Mouse (Mus musculus): ENCODE data around the gene Ly6g6c. TPM values are rescaled to one million over a fixed set of nuclear protein-coding genes. Genes with fewer than 3 reads are reported as not detected.
A peak's percentile ranks its signal among the peaks of the same experiment; 100 is the strongest.

The Ly6g6c gene
- not detected in 2 replicates for polyA plus RNA-seq (2012; ENCODE audit: insufficient read depth, insufficient read length, low replicate concordance, missing spikeins)

DNA sequence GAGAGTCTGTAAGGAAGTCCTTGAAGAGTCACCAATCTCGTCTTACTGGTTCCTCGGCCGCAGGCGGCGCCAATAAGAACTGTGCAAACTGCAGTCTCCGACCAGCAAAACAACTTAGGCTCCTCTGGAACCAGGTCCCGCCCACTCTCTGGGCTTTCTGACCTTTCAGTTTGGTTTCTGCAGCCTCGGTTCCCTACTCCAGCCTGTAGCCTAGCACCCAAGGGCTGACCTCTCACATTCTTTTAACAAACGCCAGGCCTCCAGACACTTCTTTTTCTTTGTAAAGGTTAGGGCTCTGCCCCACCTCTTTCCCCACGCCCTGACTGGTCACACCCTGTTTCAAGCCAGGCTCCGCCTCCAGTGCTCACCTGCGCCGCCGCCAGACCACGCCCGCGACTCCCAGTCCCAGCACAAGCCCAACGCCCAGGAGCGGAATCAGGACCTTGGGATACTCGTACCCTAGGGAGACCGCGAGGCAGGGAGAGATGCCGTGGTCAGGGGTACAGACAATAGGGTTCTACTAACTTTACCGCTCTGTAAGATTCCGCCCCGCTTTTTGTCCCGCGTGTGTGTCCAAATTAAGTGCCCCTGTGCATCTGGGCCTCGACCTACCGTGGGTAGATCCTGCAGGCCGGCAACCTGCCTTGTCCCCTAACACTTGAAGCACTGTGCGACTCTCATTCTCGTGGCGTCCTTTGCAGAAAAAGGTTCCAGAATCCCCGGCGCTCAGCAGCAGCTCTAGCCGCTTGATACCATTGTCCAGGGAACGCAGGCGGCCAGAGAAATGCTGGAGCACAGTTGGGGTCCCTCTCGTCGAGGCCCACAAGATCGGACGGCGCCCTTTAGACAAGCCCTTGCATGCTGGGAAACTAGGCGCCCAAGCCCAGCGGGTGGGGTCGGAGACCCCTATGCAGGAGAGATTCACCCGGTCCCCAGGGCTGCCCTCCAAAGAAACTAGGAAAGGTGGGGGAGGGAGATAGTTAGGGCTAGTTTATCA lies at the start of gene Ly6g6c:
Ly6g6c (plus strand) TSS at position 438 of the 997 bp plus-strand sequence.
- 16% methylated on average over 48 of the region's 48 CpGs for WGBS
- H3K4me3 ChIP-seq (ENCODE audit: insufficient read depth, low read depth, low read length), result no peak within 1 kb of the TSS
- no peak within 1 kb of the TSS for H3K27ac ChIP-seq (ENCODE audit: insufficient read depth, low read depth, low read length)
- TF ChIP-seq CTCF (IDR thresholded peaks at IDR 0.05; ENCODE audit: insufficient read depth, low read depth, low read length) (no peak), POLR2A (IDR thresholded peaks at IDR 0.05; ENCODE audit: insufficient read depth, low read depth, low read length) (no peak)
- H3K4me1 ChIP-seq (ENCODE audit: control insufficient read depth, insufficient read depth, low read length), result peaks cover 9% of the 10 kb centered on the region; the same call in 1 of the 2 replicates

DNA sequence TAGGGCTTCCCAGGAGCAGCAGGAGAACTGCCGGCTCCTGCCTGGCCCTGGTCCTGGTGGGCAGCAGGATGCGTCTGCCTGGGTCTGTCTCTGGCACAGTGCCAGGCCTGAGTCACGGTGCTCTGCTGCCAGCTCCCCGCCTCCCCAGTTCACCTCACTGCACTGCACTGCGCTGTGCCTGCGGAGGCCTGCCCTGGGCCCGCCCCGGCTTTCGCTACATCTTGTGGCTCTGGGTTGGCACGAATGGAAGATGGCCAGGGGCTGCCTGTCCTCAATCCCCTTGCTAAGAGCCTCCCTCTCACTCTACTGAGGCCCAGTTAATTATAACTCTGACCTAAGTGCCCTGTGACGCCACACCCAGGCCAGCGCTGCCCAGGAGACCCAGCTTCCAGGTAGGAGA lies 48.8 kb upstream of the Ly6g6c start, which contains the start of gene Vwa7:
Vwa7 (plus strand) TSS at position 204 of the 400 bp plus-strand sequence.
- no peak for TF ChIP-seq CTCF (IDR thresholded peaks at IDR 0.05; ENCODE audit: insufficient read depth, low read depth, low read length)
- no peak for TF ChIP-seq POLR2A (IDR thresholded peaks at IDR 0.05; ENCODE audit: insufficient read depth, low read depth, low read length)
- Histone ChIP-seq H3K27ac (ENCODE audit: insufficient read depth, low read depth, low read length) (no peak within 1 kb of the TSS), H3K4me3 (ENCODE audit: insufficient read depth, low read depth, low read length) (no peak within 1 kb of the TSS), H3K4me1 (ENCODE audit: control insufficient read depth, insufficient read depth, low read length) (peaks cover 11% of the 10 kb centered on the region)
- WGBS, result 30% methylated on average over 12 of the region's 12 CpGs

DNA sequence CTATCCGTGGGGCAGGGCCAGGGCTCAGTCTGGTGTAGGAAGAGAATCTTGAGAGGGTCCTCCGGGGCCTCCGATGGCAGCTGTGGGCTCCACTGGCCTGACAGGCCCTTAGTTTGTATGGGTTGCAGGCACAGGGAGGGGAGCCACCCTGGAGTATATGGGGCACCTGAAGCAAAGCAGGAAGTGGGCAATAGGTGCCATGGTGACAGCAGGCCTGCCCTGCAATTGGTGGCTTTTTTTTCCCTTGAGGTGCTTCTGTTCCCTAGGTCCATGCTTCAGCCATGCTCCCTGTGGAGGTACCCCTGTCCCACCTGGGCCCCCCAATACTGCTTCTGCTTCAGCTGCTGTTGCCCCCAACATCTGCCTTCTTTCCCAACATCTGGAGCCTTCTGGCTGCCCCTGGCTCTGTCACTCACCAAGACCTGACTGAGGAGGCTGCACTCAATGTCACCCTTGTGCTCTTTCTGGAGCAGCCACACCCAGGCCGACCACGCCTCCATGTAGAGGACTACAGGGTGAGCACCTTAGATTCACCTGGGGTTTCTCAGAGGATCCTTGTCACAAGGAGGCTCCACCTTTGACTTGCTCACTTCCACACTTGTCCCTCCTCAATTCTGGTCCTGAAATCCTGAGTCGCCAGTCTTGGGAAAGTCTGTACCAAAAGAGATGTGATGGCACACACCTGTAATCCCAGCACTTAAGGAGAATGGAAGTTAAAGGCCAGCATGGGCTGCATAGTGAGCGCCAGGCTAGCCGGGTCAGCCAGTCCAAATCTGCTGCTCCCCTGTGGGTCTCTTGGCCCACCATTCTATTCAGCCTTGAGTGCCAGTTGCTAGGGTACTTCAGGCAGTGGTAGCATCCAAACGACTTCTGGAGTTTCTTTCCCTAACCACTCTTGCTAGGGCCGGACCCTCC lies 48.1 kb upstream of the Ly6g6c start:
- 77% methylated on average over 10 of the region's 10 CpGs for WGBS
- Histone ChIP-seq H3K4me1 (ENCODE audit: control insufficient read depth, insufficient read depth, low read length) (peaks cover 14% of the 10 kb centered on the region), H3K4me3 (ENCODE audit: insufficient read depth, low read depth, low read length) (no peak overlapping the region), H3K27ac (ENCODE audit: insufficient read depth, low read depth, low read length) (no peak overlapping the region)
- no peak for TF ChIP-seq POLR2A (IDR thresholded peaks at IDR 0.05; ENCODE audit: insufficient read depth, low read depth, low read length)

DNA sequence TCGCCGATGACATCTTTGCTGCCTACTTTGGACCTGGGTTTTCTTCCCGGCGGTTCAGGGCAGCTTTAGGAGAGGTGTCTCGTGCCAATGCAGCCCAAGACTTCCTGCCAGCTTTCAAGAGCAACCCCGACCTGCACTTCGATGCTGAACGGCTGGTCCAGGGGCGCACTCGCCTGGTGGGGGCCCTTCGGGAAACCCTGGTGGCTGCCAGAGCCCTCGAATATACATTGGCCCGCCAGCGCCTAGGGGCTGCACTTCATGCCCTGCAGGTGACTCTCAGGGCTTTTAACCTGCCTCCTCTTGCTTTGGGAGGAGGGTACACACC lies 47.5 kb upstream of the Ly6g6c start:
- Histone ChIP-seq H3K4me3 (ENCODE audit: insufficient read depth, low read depth, low read length) (no peak overlapping the region), H3K4me1 (ENCODE audit: control insufficient read depth, insufficient read depth, low read length) (peaks cover 14% of the 10 kb centered on the region), H3K27ac (ENCODE audit: insufficient read depth, low read depth, low read length) (no peak overlapping the region)
- TF ChIP-seq POLR2A (IDR thresholded peaks at IDR 0.05; ENCODE audit: insufficient read depth, low read depth, low read length) (no peak), CTCF (IDR thresholded peaks at IDR 0.05; ENCODE audit: insufficient read depth, low read depth, low read length) (no peak)
- WGBS, result 75% methylated on average over 14 of the region's 14 CpGs

DNA sequence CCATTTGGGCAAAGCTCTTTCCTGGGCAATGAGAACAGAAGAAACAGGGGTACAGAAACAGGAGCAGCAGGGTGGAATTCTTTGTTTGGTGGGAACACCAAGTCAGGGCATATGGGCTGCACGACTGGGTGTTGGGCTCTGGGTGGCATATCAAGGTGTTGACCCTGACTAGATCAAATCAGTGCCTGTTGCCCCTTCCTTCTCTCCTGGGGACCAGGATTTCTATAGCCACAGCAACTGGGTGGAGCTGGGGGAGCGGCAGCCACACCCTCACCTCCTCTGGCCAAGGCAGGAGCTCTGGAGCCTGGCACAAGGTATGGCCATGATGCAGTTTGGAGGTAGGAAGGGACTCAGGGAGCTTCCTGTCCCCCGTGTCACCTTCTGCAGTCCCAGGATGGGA lies 47.0 kb upstream of the Ly6g6c start:
- TF ChIP-seq POLR2A (IDR thresholded peaks at IDR 0.05; ENCODE audit: insufficient read depth, low read depth, low read length) (no peak), CTCF (IDR thresholded peaks at IDR 0.05; ENCODE audit: insufficient read depth, low read depth, low read length) (no peak)
- WGBS, result 85% methylated on average over 3 of the region's 3 CpGs
- H3K4me1 ChIP-seq (ENCODE audit: control insufficient read depth, insufficient read depth, low read length), result peaks cover 14% of the 10 kb centered on the region
- H3K4me3 ChIP-seq (ENCODE audit: insufficient read depth, low read depth, low read length), result no peak overlapping the region
- no peak overlapping the region for H3K27ac ChIP-seq (ENCODE audit: insufficient read depth, low read depth, low read length)

DNA sequence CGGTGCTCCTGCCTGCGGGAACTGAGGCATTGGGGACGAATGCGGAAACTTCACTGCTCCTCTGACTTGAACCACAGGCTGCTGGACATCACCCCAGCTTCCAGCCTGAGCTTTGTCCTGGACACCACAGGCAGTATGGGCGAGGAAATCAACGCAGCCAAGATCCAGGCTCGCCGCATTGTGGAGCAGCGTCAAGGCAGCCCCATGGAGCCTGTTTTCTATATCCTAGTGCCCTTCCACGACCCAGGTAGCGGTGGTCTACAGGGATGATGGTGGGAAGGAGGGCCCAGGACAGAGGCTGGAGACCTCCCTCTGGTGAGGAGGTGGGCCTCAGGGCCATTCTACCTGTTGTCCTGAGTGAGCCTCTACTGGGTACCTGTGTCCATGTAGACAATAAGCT lies 45.3 kb upstream of the Ly6g6c start:
- Histone ChIP-seq H3K4me3 (ENCODE audit: insufficient read depth, low read depth, low read length) (no peak overlapping the region), H3K27ac (ENCODE audit: insufficient read depth, low read depth, low read length) (no peak overlapping the region), H3K4me1 (ENCODE audit: control insufficient read depth, insufficient read depth, low read length) (peaks cover 14% of the 10 kb centered on the region)
- no peak for TF ChIP-seq CTCF (IDR thresholded peaks at IDR 0.05; ENCODE audit: insufficient read depth, low read depth, low read length)
- no peak for TF ChIP-seq POLR2A (IDR thresholded peaks at IDR 0.05; ENCODE audit: insufficient read depth, low read depth, low read length)
- 84% methylated on average over 11 of the region's 11 CpGs for WGBS

DNA sequence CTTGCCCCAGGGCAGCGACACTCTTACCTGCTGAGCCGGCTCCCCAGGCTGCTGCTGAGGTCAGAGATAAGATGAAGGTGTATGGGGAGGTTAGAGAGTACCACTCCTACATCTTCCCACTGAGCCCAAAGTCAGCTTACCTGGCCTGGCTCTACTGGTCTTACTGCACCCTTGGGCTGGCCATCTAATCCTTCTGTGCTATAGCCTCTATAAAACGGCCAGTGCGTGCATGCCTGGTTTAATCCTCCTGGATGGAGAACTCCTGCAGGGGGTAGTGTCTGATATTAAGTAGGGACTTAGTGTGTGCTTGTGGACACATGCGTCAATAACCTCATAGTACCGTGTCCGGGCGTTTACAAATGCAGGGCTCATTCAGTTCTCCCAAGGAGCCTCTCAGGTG lies 44.6 kb upstream of the Ly6g6c start:
- Histone ChIP-seq H3K4me3 (ENCODE audit: insufficient read depth, low read depth, low read length) (no peak overlapping the region), H3K4me1 (ENCODE audit: control insufficient read depth, insufficient read depth, low read length) (peaks cover 16% of the 10 kb centered on the region), H3K27ac (ENCODE audit: insufficient read depth, low read depth, low read length) (no peak overlapping the region)
- 90% methylated on average over 8 of the region's 8 CpGs for WGBS
- TF ChIP-seq POLR2A (IDR thresholded peaks at IDR 0.05; ENCODE audit: insufficient read depth, low read depth, low read length) (no peak), CTCF (IDR thresholded peaks at IDR 0.05; ENCODE audit: insufficient read depth, low read depth, low read length) (no peak)

DNA sequence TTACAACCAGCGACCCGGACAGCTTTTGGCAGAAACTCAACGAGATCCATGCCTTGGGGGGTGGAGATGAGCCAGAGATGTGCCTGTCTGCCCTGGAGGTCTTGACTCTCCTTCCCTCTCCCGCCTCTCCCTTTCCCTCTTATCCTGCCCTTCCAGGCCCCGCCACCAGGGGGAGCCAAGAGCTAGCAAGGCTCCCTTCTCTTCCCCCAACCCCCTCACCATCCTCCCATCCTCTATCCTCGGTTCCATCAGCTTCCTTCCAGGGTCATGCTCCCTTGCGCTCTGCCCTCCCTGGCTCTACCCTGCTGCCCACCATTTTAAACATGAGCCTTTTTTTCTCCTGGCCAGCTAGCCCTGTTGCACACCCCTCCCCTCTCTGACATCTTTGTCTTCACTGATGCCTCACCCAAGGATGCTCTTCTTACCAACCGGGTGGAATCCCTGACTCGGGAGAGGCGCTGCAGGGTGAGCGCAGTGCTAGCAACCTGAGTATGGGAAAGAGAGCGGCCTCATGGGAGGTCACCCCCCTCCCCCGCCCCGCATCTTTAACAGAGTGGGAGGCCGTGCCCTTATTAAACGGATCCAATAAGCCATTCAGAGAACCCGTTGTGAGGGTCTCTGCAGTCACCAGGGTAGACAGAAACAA lies 43.9 kb upstream of the Ly6g6c start:
- no peak for TF ChIP-seq POLR2A (IDR thresholded peaks at IDR 0.05; ENCODE audit: insufficient read depth, low read depth, low read length)
- peak; percentile 95 for TF ChIP-seq CTCF (IDR thresholded peaks at IDR 0.05; ENCODE audit: insufficient read depth, low read depth, low read length)
- 8% methylated on average over 17 of the region's 17 CpGs for WGBS
- peak overlapping the region; percentile 31 for H3K4me3 ChIP-seq (ENCODE audit: insufficient read depth, low read depth, low read length)
- H3K27ac ChIP-seq (ENCODE audit: insufficient read depth, low read depth, low read length), result peak overlapping the region; percentile 61
- H3K4me1 ChIP-seq (ENCODE audit: control insufficient read depth, insufficient read depth, low read length), result peaks cover 16% of the 10 kb centered on the region
